Mouse (Mus musculus) gastrocnemius, postnatal 10 days (tissue): ENCODE data around the gene Gabrr2. TPM values are rescaled to one million over a fixed set of nuclear protein-coding genes. Genes with fewer than 3 reads are reported as not detected.

Source experiments
- DNase-seq: peaks from one replicate; pipeline ENCODE4 v3.0.0; 2021; ENCODE audit warnings: mixed read lengths
- long read RNA-seq, 2 experiments: library from polyadenylated mRNA; stranded (forward); transcript quantifications; one replicate each; pipeline ENCODE4 v2.0.0; 2021
- total RNA-seq, 2 experiments: library from RNA; stranded (reverse); gene quantifications; 2 replicates each; pipeline ENCODE4 v1.2.3; 2021

Gabrr2 gene
- total RNA-seq: 1 to 10 TPM; 2.2 to 8.1 TPM
- long read RNA-seq, experiment 1, partial matches to known transcripts: 0 of 5 reads
- long read RNA-seq, experiment 1, other reads (novel, unspliced or antisense): 1 of 5 reads
- long read RNA-seq, experiment 2, transcript Gabrr2-202 (9 exons, 1,933 nt): major isoform, 13 of 18 reads
- long read RNA-seq, experiment 2, partial matches to known transcripts: 0 of 18 reads
- long read RNA-seq, experiment 2, other reads (novel, unspliced or antisense): 5 of 18 reads

GRCm38 (mm10) chr4:33062981-33063380, at the start of gene Gabrr2:
Gabrr2 (plus strand) TSS chr4:33062999.
- peak; percentile 29 for DNase-seq

- peak; percentile 89 for DNase-seq
These were observed 44.3 kb upstream of the Gabrr2 start for GRCm38 (mm10) chr4:33018361-33018999.

- no peak for DNase-seq
These were observed 38.4 kb upstream of the Gabrr2 start for GRCm38 (mm10) chr4:33024420-33024819.

- DNase-seq: no peak
These were observed 33.7 kb upstream of the Gabrr2 start for GRCm38 (mm10) chr4:33029104-33029503.

- peak; percentile 23 for DNase-seq
These were observed 32.3 kb upstream of the Gabrr2 start for GRCm38 (mm10) chr4:33030264-33031194.

- DNase-seq: peak; percentile 89
These were observed 31.4 kb upstream of the Gabrr2 start, which contains the start of gene Ube2j1 for GRCm38 (mm10) chr4:33031195-33031960. Ube2j1 (plus strand) TSS chr4:33031416.

- DNase-seq: no peak
These were observed 30.8 kb upstream of the Gabrr2 start for GRCm38 (mm10) chr4:33032045-33032444.

- DNase-seq: no peak
These were observed 29.3 kb upstream of the Gabrr2 start for GRCm38 (mm10) chr4:33033515-33033914.

- DNase-seq: no peak
These were observed 23.0 kb upstream of the Gabrr2 start for GRCm38 (mm10) chr4:33039826-33040225.

GRCm38 (mm10) chr4:33049601-33050000, 13.2 kb upstream of the Gabrr2 start:
- no peak for DNase-seq

- no peak for DNase-seq
These were observed 10.7 kb upstream of the Gabrr2 start for GRCm38 (mm10) chr4:33052055-33052454.

- DNase-seq: no peak
These were observed 10.1 kb upstream of the Gabrr2 start for GRCm38 (mm10) chr4:33052650-33053049.

GRCm38 (mm10) chr4:33054426-33054825, 8.4 kb upstream of the Gabrr2 start:
- no peak for DNase-seq

GRCm38 (mm10) chr4:33056317-33056716, 6.5 kb upstream of the Gabrr2 start:
- no peak for DNase-seq

- peak; percentile 53 for DNase-seq
These were observed 4.7 kb upstream of the Gabrr2 start for GRCm38 (mm10) chr4:33057890-33058687.

GRCm38 (mm10) chr4:33061158-33061557, 1.6 kb upstream of the Gabrr2 start:
- no peak for DNase-seq

GRCm38 (mm10) chr4:33064986-33065385, 2.2 kb downstream of the Gabrr2 start:
- no peak for DNase-seq

- no peak for DNase-seq
These were observed 3.6 kb downstream of the Gabrr2 start for GRCm38 (mm10) chr4:33066223-33066960.

GRCm38 (mm10) chr4:33067331-33067730, 4.5 kb downstream of the Gabrr2 start:
- DNase-seq: no peak

GRCm38 (mm10) chr4:33067826-33068225, 5.0 kb downstream of the Gabrr2 start:
- DNase-seq: no peak
